Mouse (Mus musculus): ENCODE results near the gene Olfr1084. TPM values are rescaled to one million over a fixed set of nuclear protein-coding genes. Genes with fewer than 3 reads are reported as not detected.
"Not testable (repeated sequence)": the region's sequence is repeated elsewhere in the genome, so short reads cannot be mapped to it uniquely, and the experiment has no call there.

Gene Olfr1084
- total RNA-seq (2021): not detected

DNA sequence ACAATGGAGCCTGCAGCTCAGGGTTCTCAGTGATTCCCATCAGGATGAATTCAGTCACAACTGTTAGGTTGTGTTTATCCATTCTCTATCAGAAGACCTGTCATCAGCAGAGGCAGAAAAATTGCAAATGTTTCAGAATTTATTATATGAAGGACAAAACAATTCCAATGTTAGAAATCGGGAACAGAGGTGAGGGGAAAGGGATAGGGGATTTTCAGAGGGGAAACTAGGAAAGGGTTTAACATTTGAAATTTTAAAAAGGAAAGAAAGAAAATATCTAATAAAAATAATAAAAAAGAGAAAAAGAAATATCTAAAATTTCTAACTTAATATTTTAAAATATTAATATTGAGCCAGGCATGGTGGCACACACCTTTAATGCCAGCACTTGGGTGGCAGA is at the start of gene Olfr1084:
Gene Olfr1084 (minus strand): TSS at position 101 of the 400 bp plus-strand sequence.
- DNase-seq: not testable (repeated sequence)

DNA sequence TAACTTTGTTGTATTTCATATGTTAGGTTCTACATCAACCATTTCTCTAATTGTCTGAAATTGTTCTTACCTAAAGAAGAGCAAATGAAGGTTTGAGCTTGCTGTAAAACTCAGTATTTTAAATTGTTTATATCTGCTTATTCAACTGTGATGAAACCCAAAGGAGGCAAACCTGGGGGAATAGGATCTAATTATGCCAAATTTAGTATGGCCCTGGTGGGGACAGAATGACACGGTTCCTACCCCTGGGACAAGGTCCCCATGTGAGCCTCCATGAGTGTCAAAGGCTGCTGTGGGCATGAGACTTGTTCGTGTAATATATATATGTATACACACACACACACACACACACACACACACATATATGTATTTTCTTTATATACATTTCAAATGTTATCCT is 40.5 kb upstream of the Olfr1084 start, which contains the start of gene Olfr1086:
Gene Olfr1086 (minus strand): TSS at position 101 of the 400 bp plus-strand sequence.
- DNase-seq: no peak

DNA sequence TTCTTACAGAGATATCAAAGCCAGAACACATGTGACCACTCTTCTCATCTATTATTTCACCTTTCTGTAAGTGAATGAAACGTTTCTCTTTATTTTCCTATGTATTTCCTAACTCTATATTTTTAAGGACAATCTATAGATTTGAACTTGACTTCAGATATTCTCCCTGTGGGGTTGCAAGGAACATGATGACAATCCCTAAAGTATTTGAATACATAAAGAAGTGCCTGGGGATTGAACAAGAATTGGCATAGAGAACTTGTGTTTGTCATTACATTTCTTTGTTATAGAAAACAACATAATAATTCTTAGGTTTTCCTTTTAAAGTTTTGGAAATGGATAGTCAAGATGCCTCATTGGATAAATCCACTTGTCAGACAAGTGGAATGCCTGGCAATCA is 22.4 kb upstream of the Olfr1084 start, which contains the start of gene Olfr1085:
Gene Olfr1085 (minus strand): TSS at position 101 of the 400 bp plus-strand sequence.
- no peak for DNase-seq

DNA sequence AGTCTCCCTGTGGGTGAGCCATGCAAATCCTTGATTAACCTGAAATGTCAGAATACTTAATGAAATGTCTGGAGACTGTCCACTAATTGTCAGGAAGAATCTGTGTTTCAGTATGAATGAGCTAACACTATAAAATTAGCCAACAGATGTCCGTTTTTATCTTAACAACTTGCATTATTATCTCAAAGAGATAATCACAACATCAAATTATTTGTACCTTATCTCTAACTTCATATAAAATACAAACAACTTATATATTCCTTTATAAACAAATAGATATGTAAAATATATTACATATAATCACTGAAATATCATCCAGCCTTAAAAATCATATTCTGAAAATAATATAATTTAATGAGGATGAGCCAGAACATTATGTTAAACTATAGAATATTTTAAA is 40.7 kb downstream of the Olfr1084 start, which contains the start of gene Olfr1082:
Gene Olfr1082 (minus strand): TSS at position 101 of the 400 bp plus-strand sequence.
- not testable (repeated sequence) for DNase-seq

Other genes with a start within 250 kb of the Olfr1084 start
- gene Olfr1061, start 225.7 kb downstream of the Olfr1084 start, total RNA-seq (2021): not detected
- not detected for gene Olfr1062, start 213.0 kb downstream of the Olfr1084 start, total RNA-seq (2021)
- not detected for gene Olfr1065, start 189.1 kb downstream of the Olfr1084 start, total RNA-seq (2021)
- not detected for gene Olfr1066, start 183.5 kb downstream of the Olfr1084 start, total RNA-seq (2021)
- gene Olfr228, start 152.3 kb downstream of the Olfr1084 start, total RNA-seq (2021): not detected
- not detected for gene Olfr1076, start 131.3 kb downstream of the Olfr1084 start, total RNA-seq (2021)
- gene Olfr1079, start 97.2 kb downstream of the Olfr1084 start, total RNA-seq (2021): not detected
- not detected for gene Olfr1080, start 81.5 kb downstream of the Olfr1084 start, total RNA-seq (2021)
- not detected for gene Olfr1082, start 40.8 kb downstream of the Olfr1084 start, total RNA-seq (2021)
- not detected for gene Olfr1085, start 22.3 kb upstream of the Olfr1084 start, total RNA-seq (2021)
- gene Olfr1086, start 40.4 kb upstream of the Olfr1084 start, total RNA-seq (2021): not detected
- gene Olfr1087, start 58.7 kb upstream of the Olfr1084 start, total RNA-seq (2021): not detected
- not detected for gene Olfr1089, start 94.0 kb upstream of the Olfr1084 start, total RNA-seq (2021)
- gene Olfr1090, start 119.3 kb upstream of the Olfr1084 start, total RNA-seq (2021): not detected
- gene Olfr1093, start 142.8 kb upstream of the Olfr1084 start, total RNA-seq (2021): not detected
- gene Olfr141, start 170.3 kb upstream of the Olfr1084 start, total RNA-seq (2021): not detected
- gene Olfr1094, start 184.9 kb upstream of the Olfr1084 start, total RNA-seq (2021): not detected
- gene Olfr1095, start 212.0 kb upstream of the Olfr1084 start, total RNA-seq (2021): not detected
- not detected for gene Gm13723, start 235.1 kb upstream of the Olfr1084 start, total RNA-seq (2021)